Mouse (Mus musculus) forelimb bud, embryonic 11.5 days (tissue): ENCODE measurements around the gene Tdgf1.

ENCODE experiments used
- DNase-seq: peaks from one replicate; pipeline ENCODE4 v3.0.0-alpha.2; 2012; ENCODE audit warnings: low read depth, low spot score

The Tdgf1 gene

GRCm38 (mm10) chr9:110945926-110946325, at the start of gene Tdgf1:
TSS of gene Tdgf1 (minus strand) at chr9:110946158.
- no peak for DNase-seq

GRCm38 (mm10) chr9:110994716-110995172, 48.8 kb upstream of the Tdgf1 start:
- peak; percentile 76 for DNase-seq

DNA sequence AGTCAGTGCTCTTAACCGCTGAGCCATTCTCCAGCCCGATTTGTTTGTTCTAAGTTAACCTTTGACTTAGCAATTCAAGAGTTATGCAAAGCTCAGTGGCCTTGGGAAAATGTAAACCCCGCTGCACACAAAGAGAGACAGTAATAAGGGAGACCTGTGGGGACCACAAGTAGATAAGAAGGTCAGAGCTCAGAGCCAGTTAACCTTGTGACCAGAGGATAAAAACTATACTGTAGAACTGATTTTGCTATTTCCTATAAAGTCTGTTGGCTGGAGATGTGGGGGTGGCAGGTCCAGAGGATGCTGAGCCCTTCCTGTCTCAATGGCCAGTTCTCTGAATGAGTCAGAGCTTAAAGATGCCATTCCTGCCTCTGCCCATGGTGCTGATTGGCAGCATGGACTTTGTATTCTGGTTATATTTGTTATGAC, 47.3 kb upstream of the Tdgf1 start:
- no peak for DNase-seq

DNA sequence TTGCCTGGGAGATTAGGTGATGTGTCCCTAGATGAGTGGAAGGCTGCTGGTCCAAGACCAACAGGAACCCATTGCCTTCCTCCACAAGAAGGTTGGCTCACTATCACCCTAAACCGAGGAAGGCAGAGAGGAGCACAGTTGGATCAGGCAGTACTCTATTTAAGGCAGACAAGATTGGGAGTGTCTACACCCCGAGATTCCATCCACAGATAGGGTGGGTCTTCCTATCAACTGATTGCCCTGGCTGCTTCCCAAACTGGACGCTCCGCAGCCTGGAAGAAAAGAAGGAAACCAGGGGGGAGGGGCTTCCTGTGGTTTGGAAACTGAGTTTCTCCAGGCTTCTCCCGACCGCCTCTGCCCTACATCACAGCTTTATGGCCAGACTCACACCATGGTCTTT, 44.2 kb upstream of the Tdgf1 start, which contains the start of gene Rtp3:
Gene Rtp3 (minus strand): TSS at position 380 of the 400 bp plus-strand sequence.
- no peak for DNase-seq

GRCm38 (mm10) chr9:110989543-110989942, 43.6 kb upstream of the Tdgf1 start:
- no peak for DNase-seq

- no peak for DNase-seq
Observed at GRCm38 (mm10) chr9:110989141-110989540, 43.2 kb upstream of the Tdgf1 start.

GRCm38 (mm10) chr9:110988078-110988477, 42.1 kb upstream of the Tdgf1 start:
- DNase-seq, result no peak

- no peak for DNase-seq
Observed at GRCm38 (mm10) chr9:110987331-110987730, 41.4 kb upstream of the Tdgf1 start.

- DNase-seq, result no peak
Observed at GRCm38 (mm10) chr9:110985951-110986350, 40.0 kb upstream of the Tdgf1 start.

DNA sequence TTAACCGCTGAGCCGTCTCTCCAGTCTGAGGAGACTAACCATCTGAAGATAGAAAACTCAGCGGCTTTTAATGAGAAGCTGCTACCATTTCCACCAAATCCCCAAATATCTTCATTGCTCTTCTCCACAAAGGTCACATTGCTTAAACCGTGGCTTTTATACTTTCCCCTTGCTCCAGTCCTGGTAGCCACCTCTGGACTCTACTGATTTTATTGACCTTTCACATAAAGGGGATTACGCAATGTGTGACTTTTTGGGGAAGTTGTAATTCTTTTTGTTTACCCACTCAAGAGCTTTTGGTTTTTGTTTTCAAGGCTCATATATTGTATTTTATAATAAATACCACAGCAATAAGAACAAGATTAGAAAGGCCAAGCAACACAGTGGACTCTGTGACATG, 39.6 kb upstream of the Tdgf1 start:
- no peak for DNase-seq

DNA sequence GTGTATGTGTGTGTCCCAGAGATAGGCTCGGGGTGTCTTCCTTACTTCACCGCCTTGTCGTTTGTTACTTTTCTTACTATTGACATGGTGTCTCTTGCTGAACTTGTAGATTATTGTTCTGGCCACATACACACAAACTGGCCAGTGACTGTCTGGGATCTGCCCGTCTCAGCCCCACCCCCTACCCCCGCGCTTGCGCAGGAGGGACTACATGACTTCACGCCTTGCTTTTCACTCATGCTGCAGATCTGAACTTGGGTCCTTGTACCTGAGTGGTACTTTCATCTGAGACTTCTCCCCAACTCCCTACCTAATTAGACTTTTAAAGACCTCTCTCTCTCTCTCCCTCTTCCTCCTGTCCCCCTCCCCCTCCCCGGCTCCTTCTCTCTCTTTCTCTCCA, 38.1 kb upstream of the Tdgf1 start:
- no peak for DNase-seq

DNA sequence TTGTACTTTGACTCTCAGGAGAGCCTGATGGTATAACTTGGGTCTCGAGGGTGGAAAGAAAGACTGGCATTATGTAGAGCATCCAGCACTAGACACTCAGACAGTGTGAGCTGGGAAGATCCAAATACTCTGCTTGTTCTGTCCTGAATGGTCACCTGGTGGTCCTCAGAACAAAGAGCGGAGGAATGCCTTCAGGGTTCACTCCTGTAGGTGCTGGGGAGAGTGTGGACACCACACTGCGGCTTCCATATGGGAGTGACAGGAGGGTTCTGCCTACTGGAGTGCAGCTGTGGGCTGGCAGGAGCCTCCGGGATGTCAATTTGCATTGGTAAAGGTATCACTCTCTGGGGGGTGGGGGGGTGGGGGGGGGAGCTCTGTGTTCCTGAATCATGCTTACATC, 36.4 kb upstream of the Tdgf1 start:
- DNase-seq, result no peak

- no peak for DNase-seq
Observed at GRCm38 (mm10) chr9:110979411-110979810, 33.5 kb upstream of the Tdgf1 start.

- no peak for DNase-seq
Observed at GRCm38 (mm10) chr9:110965910-110966231, 19.9 kb upstream of the Tdgf1 start.

- no peak for DNase-seq
Observed at GRCm38 (mm10) chr9:110965062-110965909, 19.3 kb upstream of the Tdgf1 start.

DNA sequence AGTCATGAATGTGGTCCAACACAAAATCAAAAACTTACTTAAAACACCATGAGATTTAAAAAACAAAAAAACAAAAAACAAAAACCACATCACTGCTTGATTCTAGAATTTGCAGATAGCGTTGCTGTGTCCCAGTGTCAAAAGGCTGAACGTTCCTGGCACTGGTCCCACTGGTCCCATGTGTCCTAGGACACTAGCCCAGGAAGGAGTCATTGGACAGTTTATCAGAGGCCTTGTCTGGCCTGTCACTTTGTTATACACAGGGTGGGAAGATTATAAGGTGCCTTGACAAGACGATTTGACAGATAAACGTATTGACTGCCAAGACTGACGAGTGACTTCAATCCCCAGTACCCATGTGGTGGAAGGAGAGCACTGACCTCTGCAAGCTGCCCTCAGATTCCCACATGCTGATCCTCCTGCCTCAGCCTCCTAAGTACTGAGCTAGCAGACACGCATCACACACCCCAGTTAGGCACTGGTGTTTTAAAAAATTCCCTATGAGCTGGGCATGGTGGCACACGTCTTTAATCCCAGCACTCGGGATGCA, 17.7 kb upstream of the Tdgf1 start:
- no peak for DNase-seq

GRCm38 (mm10) chr9:110961386-110961785, 15.4 kb upstream of the Tdgf1 start:
- no peak for DNase-seq

- DNase-seq, result no peak
Observed at GRCm38 (mm10) chr9:110960230-110961149, 14.5 kb upstream of the Tdgf1 start.

GRCm38 (mm10) chr9:110959669-110960068, 13.7 kb upstream of the Tdgf1 start:
- DNase-seq, result no peak

DNA sequence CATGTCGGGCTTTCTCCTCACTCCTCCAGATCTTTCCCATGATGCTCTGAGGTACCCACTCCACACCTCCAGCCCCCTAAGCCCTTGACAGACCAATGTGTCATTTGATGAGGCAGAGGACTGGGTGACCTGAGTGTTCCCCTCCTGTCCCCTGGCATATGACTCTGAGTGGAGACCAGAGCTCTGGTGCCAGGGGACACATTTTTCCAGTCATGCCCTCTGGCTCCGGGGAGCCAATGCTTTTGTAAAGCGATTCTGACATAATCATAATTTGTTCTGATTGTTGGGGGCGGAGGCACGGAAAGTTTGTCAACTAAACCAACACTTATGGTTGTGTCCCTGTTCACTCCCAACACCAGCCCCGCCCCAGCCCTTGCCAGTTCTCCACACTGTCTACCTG, 10.0 kb upstream of the Tdgf1 start:
- no peak for DNase-seq

GRCm38 (mm10) chr9:110954681-110955445, 8.9 kb upstream of the Tdgf1 start:
- DNase-seq, result no peak
